Mouse (Mus musculus) thymus, adult 2 months (tissue): ENCODE measurements at regions not wholly inside any gene's neighbourhood (a gene's known extent, or its start where the extent isn't known, plus 50 kb on each side); places are given as distances from the start of the nearest gene placed in this dataset.

Experiments used
- DNase-seq: peaks from one replicate; pipeline ENCODE4 v3.0.0; 2021
- H3K27ac ChIP-seq: fragments of 200-500 bp; 2 replicates; pipeline ENCODE4 v1.5.1; 2012; ENCODE audit warnings: low read length, control low read depth; ENCODE audit not compliant: control insufficient read depth, insufficient read depth
- H3K27me3 ChIP-seq: fragments of 200-500 bp; 2 replicates; pipeline ENCODE4 v1.6.1; 2012; ENCODE audit warnings: mild to moderate bottlenecking, low read length, moderate library complexity, mixed read lengths; ENCODE audit not compliant: control insufficient read depth, insufficient read depth
- H3K36me3 ChIP-seq: fragments of 200-500 bp; 2 replicates; pipeline ENCODE4 v1.6.1; 2012; ENCODE audit warnings: mild to moderate bottlenecking, low read length, moderate library complexity; ENCODE audit not compliant: control insufficient read depth, insufficient read depth
- H3K4me1 ChIP-seq: fragments of 200-500 bp; replicated peaks from 2 replicates; pipeline ENCODE4 v1.6.1; 2012; ENCODE audit warnings: low read length; ENCODE audit not compliant: control insufficient read depth, insufficient read depth
- H3K4me3 ChIP-seq: fragments of 200-500 bp; 2 replicates; pipeline ENCODE4 v1.5.1; 2012; ENCODE audit warnings: mild to moderate bottlenecking, low read length, control low read depth, moderate library complexity; ENCODE audit not compliant: control insufficient read depth, insufficient read depth
- CTCF ChIP-seq: fragments of 200-500 bp; IDR thresholded peaks from 2 replicates; pipeline ENCODE4 v1.5.1; 2012; ENCODE audit warnings: mild to moderate bottlenecking, control low read depth, low read length, moderate library complexity, borderline replicate concordance; ENCODE audit not compliant: control insufficient read depth, poor library complexity, insufficient read depth; ENCODE audit errors: extremely low read depth
- POLR2A ChIP-seq: fragments of 200-500 bp; IDR thresholded peaks from 2 replicates; pipeline ENCODE4 v1.6.1; 2012; ENCODE audit warnings: mild to moderate bottlenecking, low read length, control low read depth, moderate library complexity; ENCODE audit not compliant: control insufficient read depth, poor library complexity, insufficient read depth; ENCODE audit errors: extremely low read depth
- WGBS: fragments of 180-500 bp; shearing (Covaris S2); methylation state at CpG from one replicate; pipeline ENCODE4 v1.1.7; 2018; 5-methylcytosine and 5-hydroxymethylcytosine counted together

- DNase-seq: no peak
- WGBS: 79% methylated on average over 1 of the region's 1 CpGs
- TF ChIP-seq CTCF: no peak
- no peak for TF ChIP-seq POLR2A
- Histone ChIP-seq H3K36me3 (no peaks in the 10 kb centered on the region), H3K27ac (no peak overlapping the region), H3K27me3 (no peaks in the 10 kb centered on the region), H3K4me3 (no peak overlapping the region), H3K4me1 (no peaks in the 10 kb centered on the region)
Measured at GRCm38 (mm10) chr2:137468769-137469168, 352.3 kb upstream of the Jag1 start.

DNA sequence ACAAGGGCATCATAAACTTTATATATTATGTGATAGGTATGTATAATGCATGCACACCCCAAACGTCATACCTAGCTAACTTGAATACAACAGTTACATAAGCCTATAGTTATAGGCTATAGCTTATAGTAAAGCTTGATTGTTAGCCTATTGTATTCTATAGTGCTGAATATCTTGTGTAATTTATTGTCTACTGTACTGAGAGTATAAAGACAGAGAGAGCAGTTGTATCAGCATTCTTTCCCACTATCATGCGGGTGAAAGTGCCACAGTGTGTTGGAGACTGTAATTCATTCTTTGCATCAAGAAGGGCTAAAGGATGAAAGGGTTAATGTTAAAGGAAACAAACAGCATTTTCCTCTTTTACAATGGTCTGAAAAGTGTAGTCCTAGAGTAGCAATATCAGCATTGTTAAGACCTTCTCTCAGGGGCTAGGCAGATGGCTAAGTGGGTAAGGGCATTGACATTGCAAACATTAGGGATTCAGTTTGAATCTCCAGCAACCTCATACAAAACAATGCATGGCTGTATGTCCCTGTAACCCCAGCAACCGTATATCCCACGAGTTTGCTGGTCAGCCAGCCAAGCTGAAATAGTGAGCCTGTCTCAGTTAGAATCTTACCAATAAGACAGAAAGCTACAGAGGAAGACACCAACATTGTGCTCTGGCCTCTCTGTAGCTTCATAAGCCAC lies 340.8 kb upstream of the Jag1 start:
- no peaks in the 10 kb centered on the region for H3K36me3 ChIP-seq
- no peak overlapping the region for H3K4me3 ChIP-seq
- H3K27me3 ChIP-seq: no peaks in the 10 kb centered on the region
- TF ChIP-seq POLR2A (no peak), CTCF (no peak)
- DNase-seq: no peak
- no peaks in the 10 kb centered on the region for H3K4me1 ChIP-seq
- WGBS: 78% methylated on average over 4 of the region's 4 CpGs
- H3K27ac ChIP-seq: no peak overlapping the region

DNA sequence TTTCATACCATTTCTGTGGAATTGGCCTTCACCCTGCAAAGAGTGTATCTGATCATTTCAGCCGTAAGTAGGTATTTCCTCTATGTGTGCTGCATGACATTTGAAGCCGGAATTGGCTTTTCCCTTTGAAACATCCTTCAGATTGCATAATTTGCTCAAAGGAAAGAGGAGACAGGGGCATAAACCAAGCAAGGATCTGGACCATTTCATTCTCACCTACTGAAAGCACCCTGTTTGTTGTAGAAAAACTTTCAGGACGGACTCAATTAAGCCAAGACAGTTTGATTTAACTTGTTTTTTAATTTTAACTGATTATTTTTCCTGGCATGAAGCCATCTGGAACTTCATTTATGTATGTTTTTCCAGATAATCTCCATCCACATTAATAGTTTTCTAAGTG lies 340.0 kb upstream of the Jag1 start:
- Histone ChIP-seq H3K36me3 (no peaks in the 10 kb centered on the region), H3K27ac (no peak overlapping the region), H3K27me3 (no peaks in the 10 kb centered on the region), H3K4me3 (no peak overlapping the region), H3K4me1 (no peaks in the 10 kb centered on the region)
- 81% methylated on average over 3 of the region's 3 CpGs for WGBS
- TF ChIP-seq POLR2A (no peak), CTCF (no peak)
- DNase-seq: no peak

DNA sequence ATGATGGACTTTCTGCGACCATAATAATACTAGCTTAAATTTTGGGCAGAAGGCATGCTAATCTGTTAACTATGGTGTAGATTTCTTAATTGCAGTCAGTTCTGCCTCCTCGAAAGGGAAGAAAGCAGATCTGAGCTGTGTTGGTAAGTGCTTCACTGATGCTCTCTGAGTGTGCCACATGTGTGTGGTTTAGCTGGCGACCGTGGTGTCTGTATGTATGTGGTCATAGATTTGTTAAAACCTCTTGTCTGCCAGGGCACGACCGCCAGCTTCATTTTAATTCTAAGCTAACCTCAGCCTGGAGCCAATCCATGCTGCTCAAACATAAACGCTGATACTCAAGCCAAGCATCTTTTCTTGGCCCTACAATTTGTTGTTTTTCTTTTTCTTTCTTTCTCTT lies 330.5 kb upstream of the Jag1 start:
- no peak for DNase-seq
- Histone ChIP-seq H3K4me1 (no peaks in the 10 kb centered on the region), H3K27ac (no peak overlapping the region), H3K4me3 (no peak overlapping the region), H3K36me3 (no peaks in the 10 kb centered on the region), H3K27me3 (no peaks in the 10 kb centered on the region)
- WGBS: 89% methylated on average over 7 of the region's 7 CpGs
- TF ChIP-seq CTCF (no peak), POLR2A (no peak)

DNA sequence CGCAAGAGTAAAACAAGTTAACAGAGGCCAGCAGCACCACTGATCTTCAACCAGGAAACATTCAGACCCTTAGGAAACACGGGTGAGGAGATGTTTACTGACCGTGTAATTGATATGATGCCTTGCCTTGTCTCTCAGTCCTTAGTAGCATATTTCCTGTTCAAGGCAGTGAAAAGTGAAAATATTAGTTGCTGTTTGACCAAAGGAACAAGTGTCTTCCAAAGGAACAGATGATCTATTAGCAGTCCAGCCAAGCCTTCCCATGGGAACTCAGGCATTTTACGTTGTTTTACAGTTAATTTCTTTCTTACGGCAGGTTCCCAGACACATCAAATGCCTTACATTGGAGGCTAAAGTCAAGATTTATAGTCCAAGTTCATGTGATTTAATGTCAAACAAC lies 321.3 kb upstream of the Jag1 start:
- TF ChIP-seq CTCF: no peak
- TF ChIP-seq POLR2A: no peak
- WGBS: 78% methylated on average over 5 of the region's 5 CpGs
- Histone ChIP-seq H3K4me1 (no peaks in the 10 kb centered on the region), H3K27ac (no peak overlapping the region), H3K4me3 (no peak overlapping the region), H3K36me3 (no peaks in the 10 kb centered on the region), H3K27me3 (no peaks in the 10 kb centered on the region)
- DNase-seq: no peak

DNA sequence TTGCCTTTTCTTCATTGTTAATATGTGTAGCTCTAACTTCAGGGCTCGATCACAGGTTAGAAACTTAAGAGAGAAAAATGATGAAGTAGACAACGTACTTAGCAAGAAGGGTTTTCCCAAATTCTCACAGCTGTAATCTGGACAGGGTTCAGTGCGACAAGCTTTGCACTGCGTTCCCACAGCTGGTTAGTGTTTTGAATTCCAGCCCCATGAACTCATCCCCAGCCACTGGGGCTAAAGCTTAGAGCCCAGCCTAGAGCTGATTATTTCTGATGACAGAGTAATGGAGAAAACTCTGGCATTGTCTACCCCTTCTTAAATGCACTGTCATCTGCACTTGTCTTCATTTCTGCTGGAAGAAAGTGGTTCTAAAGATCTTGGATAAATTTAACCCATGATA lies 319.7 kb upstream of the Jag1 start:
- no peak for DNase-seq
- 73% methylated on average over 4 of the region's 4 CpGs for WGBS

DNA sequence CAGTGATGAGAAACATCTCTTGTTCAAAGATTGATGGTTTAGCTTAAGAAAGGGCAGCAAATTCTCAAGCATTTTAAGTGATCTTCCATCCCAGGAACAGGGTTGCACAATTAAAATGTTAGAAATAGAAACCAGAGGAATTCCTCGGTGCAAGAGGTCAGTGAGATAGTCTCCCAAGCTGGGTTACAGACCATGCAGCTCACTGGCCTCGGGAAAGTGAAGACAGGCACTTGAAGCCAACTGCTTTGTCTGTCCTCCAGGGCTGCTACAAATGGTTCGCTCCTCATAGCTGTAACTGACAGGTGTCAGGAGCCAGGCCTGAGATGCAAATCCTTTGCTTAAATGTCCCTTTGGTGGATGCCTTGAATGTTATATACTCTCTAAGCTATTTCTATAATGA lies 306.2 kb upstream of the Jag1 start:
- TF ChIP-seq CTCF (no peak), POLR2A (no peak)
- no peak overlapping the region for H3K4me3 ChIP-seq
- WGBS: 74% methylated on average over 3 of the region's 3 CpGs
- DNase-seq: no peak
- H3K4me1 ChIP-seq: no peaks in the 10 kb centered on the region
- H3K27me3 ChIP-seq: no peaks in the 10 kb centered on the region
- H3K36me3 ChIP-seq: no peaks in the 10 kb centered on the region
- no peak overlapping the region for H3K27ac ChIP-seq

More for the DNA sequence above, 319.7 kb upstream of the Jag1 start:
- no peak overlapping the region for H3K4me3 ChIP-seq
- no peak overlapping the region for H3K27ac ChIP-seq
- H3K36me3 ChIP-seq: no peaks in the 10 kb centered on the region
- no peaks in the 10 kb centered on the region for H3K27me3 ChIP-seq
- no peaks in the 10 kb centered on the region for H3K4me1 ChIP-seq
- TF ChIP-seq POLR2A (no peak), CTCF (no peak)
